Mouse (Mus musculus) liver, embryonic 14.5 days (tissue): ENCODE data around the gene Rabif. TPM values are rescaled to one million over a fixed set of nuclear protein-coding genes. Genes with fewer than 3 reads are reported as not detected.

Experiments
- ATAC-seq: fragments of 200-750 bp; cut with Nextera tagmentation; 2 replicates; pipeline ENCODE4 v1.8.0; 2017; ENCODE audit warnings: moderate number of reproducible peaks, mild to moderate bottlenecking, moderate library complexity; ENCODE audit not compliant: insufficient read depth
- DNase-seq, 3 experiments: peaks; one replicate each; pipeline ENCODE4 v3.0.0-alpha.2; 2012 to 2013; ENCODE audit warnings: low read depth in 3 of 3, low spot score in 3 of 3
- H3K27ac ChIP-seq: fragments of 300-500 bp; sonication (generic); 2 replicates; pipeline ENCODE4 v1.5.1; 2014; ENCODE audit warnings: moderate library complexity, mild to moderate bottlenecking, control low read depth, inconsistent platforms
- H3K27me3 ChIP-seq: fragments of 300-500 bp; sonication (generic); 2 replicates; pipeline ENCODE4 v1.6.1; 2014; ENCODE audit warnings: mild to moderate bottlenecking, low read length, moderate library complexity; ENCODE audit not compliant: control insufficient read depth, insufficient read depth
- H3K36me3 ChIP-seq: fragments of 300-500 bp; sonication (generic); replicated peaks from 2 replicates; pipeline ENCODE4 v1.6.1; 2014; ENCODE audit warnings: low read depth; ENCODE audit not compliant: control insufficient read depth, insufficient read depth
- H3K4me1 ChIP-seq, 2 experiments: fragments of 200-500 bp in 1 of 2; fragments of 300-500 bp in 1 of 2; sonication (generic) in 1 of 2; replicated peaks; 2 replicates each; pipeline ENCODE4 v1.6.1; 2012 to 2014; ENCODE audit warnings: antibody characterized with exemption in 1 of 2, inconsistent platforms in 1 of 2, low read length in 1 of 2; ENCODE audit not compliant: control insufficient read depth in 2 of 2, insufficient read depth in 2 of 2
- H3K4me2 ChIP-seq: fragments of 300-500 bp; sonication (generic); 2 replicates; pipeline ENCODE4 v1.6.1; 2014; ENCODE audit warnings: low read depth, mild to moderate bottlenecking, control low read depth, moderate library complexity
- H3K4me3 ChIP-seq, 2 experiments: fragments of 200-500 bp in 1 of 2; fragments of 300-500 bp in 1 of 2; sonication (generic) in 1 of 2; 2 replicates each; pipeline ENCODE4 v1.5.1; 2012 to 2014; ENCODE audit warnings: low read depth in 2 of 2, low read length in 2 of 2, mild to moderate bottlenecking in 2 of 2, control low read depth in 1 of 2, inconsistent platforms in 1 of 2, moderate library complexity in 1 of 2; ENCODE audit not compliant: insufficient read depth in 1 of 2
- H3K9ac ChIP-seq: fragments of 300-500 bp; sonication (generic); replicated peaks from 2 replicates; pipeline ENCODE4 v1.6.1; 2014; ENCODE audit warnings: mild to moderate bottlenecking, control low read depth, moderate library complexity
- H3K9me3 ChIP-seq: fragments of 300-500 bp; sonication (generic); 2 replicates; pipeline ENCODE4 v1.6.1; 2016; ENCODE audit warnings: low read length, mixed read lengths; ENCODE audit not compliant: control insufficient read depth
- CTCF ChIP-seq: IDR thresholded peaks from 2 replicates; pipeline ENCODE4 v1.5.1; 2016; ENCODE audit warnings: antibody characterized with exemption, low read depth, control low read depth
- EP300 ChIP-seq: IDR thresholded peaks from 2 replicates; pipeline ENCODE4 v1.6.1; 2016; ENCODE audit warnings: antibody characterized with exemption, low read depth
- WGBS: fragments of 180-500 bp; shearing (Covaris S2); extraction: QIAGEN DNeasy Blood & Tissue Kit; methylation state at CpG from one replicate; pipeline ENCODE4 v1.1.7; 2014; ENCODE audit not compliant: insufficient replicate concordance; 5-methylcytosine and 5-hydroxymethylcytosine counted together
- polyA plus RNA-seq, 2 experiments: library from polyadenylated mRNA; depleted of rRNA in 1 of 2; stranded (reverse) in 1 of 2; unstranded in 1 of 2; fragments of >200 nt; fragmentation: Nextera tagmentation in 1 of 2; extraction: Ambion mirVana in 1 of 2; gene quantifications; 2 replicates each; pipeline versions ENCODE4 v1.2.1 to v1.2.3; 2012 to 2014

The Rabif gene
- polyA plus RNA-seq, 2 experiments: 9.7 to 16.8 TPM

- H3K27me3 ChIP-seq: no peaks in the 10 kb centered on the region
- TF ChIP-seq EP300 (no peak), CTCF (0 out of 2 replicates have a peak, but pooled peaks have one; percentile 18)
- peak overlapping the region; percentile 56 for H3K9ac ChIP-seq
- peak overlapping the region; percentile 57 to 59 for H3K4me3 ChIP-seq
- peak overlapping the region; percentile 94 for H3K4me2 ChIP-seq
- ATAC-seq (peak; percentile 45; the same call in 1 of the 2 replicates), DNase-seq (no peak)
- H3K27ac ChIP-seq: no peak overlapping the region
- H3K36me3 ChIP-seq: no peaks in the 10 kb centered on the region
- peaks cover 12 to 15% of the 10 kb centered on the region in 2 experiments for H3K4me1 ChIP-seq
- whole genome bisulfite sequencing: 2% methylated on average over 46 of the region's 46 CpGs
- no peaks in the 10 kb centered on the region for H3K9me3 ChIP-seq
Observed at GRCm38 (mm10) chr1:134555871-134556670, 61.6 kb downstream of the Rabif start.

- peaks cover 14 to 15% of the 10 kb centered on the region in 2 experiments for H3K4me1 ChIP-seq
- TF ChIP-seq EP300 (no peak), CTCF (no peak)
- H3K9me3 ChIP-seq: no peaks in the 10 kb centered on the region
- peak; percentile 90 for ATAC-seq
- H3K4me2 ChIP-seq: peak overlapping the region; percentile 94
- H3K27ac ChIP-seq: no peak overlapping the region
- DNase-seq: peak; percentile 79 to 83 (median 81)
- H3K27me3 ChIP-seq: no peaks in the 10 kb centered on the region
- 0% methylated on average over 35 of the region's 35 CpGs for WGBS
- peak overlapping the region; percentile 56 for H3K9ac ChIP-seq
- no peaks in the 10 kb centered on the region for H3K36me3 ChIP-seq
- H3K4me3 ChIP-seq: peak overlapping the region; percentile 57 to 59
Observed at GRCm38 (mm10) chr1:134556671-134557218, 62.3 kb downstream of the Rabif start.

Other genes starting within 250 kb of the Rabif start
- 0.06 and 0.09 TPM in 2 replicates for gene Myog, start 204.7 kb upstream of the Rabif start, polyA plus RNA-seq (2012; rRNA removed)
- gene Myog, start 204.7 kb upstream of the Rabif start, polyA plus RNA-seq (2014; fragmentation: Nextera tagmentation; extraction: Ambion mirVana): not detected in 2 replicates
- 1.2 TPM in 2 replicates for gene Ppfia4, start 161.7 kb upstream of the Rabif start, polyA plus RNA-seq (2012; rRNA removed)
- gene Ppfia4, start 161.7 kb upstream of the Rabif start, polyA plus RNA-seq (2014; fragmentation: Nextera tagmentation; extraction: Ambion mirVana): 1.1 and 1.8 TPM in 2 replicates
- 34.1 and 35.4 TPM in 2 replicates for gene Tmem183a, start 132.7 kb upstream of the Rabif start, polyA plus RNA-seq (2012; rRNA removed)
- 49.1 and 59.1 TPM in 2 replicates for gene Tmem183a, start 132.7 kb upstream of the Rabif start, polyA plus RNA-seq (2014; fragmentation: Nextera tagmentation; extraction: Ambion mirVana)
- gene 4933406M09Rik, start 108.7 kb upstream of the Rabif start, polyA plus RNA-seq (2012; rRNA removed): not detected in 2 replicates
- gene 4933406M09Rik, start 108.7 kb upstream of the Rabif start, polyA plus RNA-seq (2014; fragmentation: Nextera tagmentation; extraction: Ambion mirVana): not detected in 2 replicates
- 13.0 and 14.9 TPM in 2 replicates for gene Cyb5r1, start 89.1 kb upstream of the Rabif start, polyA plus RNA-seq (2012; rRNA removed)
- 10.8 and 10.9 TPM in 2 replicates for gene Cyb5r1, start 89.1 kb upstream of the Rabif start, polyA plus RNA-seq (2014; fragmentation: Nextera tagmentation; extraction: Ambion mirVana)
- 56.1 and 59.6 TPM in 2 replicates for gene Adipor1, start 79.3 kb upstream of the Rabif start, polyA plus RNA-seq (2012; rRNA removed)
- 126 and 134 TPM in 2 replicates for gene Adipor1, start 79.3 kb upstream of the Rabif start, polyA plus RNA-seq (2014; fragmentation: Nextera tagmentation; extraction: Ambion mirVana)
- gene Klhl12, start 39.1 kb upstream of the Rabif start, polyA plus RNA-seq (2012; rRNA removed): 12.1 and 17.9 TPM in 2 replicates
- 28.0 and 31.6 TPM in 2 replicates for gene Klhl12, start 39.1 kb upstream of the Rabif start, polyA plus RNA-seq (2014; fragmentation: Nextera tagmentation; extraction: Ambion mirVana)
- gene Mgat4e, start 55.0 kb downstream of the Rabif start, polyA plus RNA-seq (2012; rRNA removed): not detected in 2 replicates
- gene Mgat4e, start 55.0 kb downstream of the Rabif start, polyA plus RNA-seq (2014; fragmentation: Nextera tagmentation; extraction: Ambion mirVana): not detected in 2 replicates
- 1.5 and 1.8 TPM in 2 replicates for gene Kdm5b, start 65.5 kb downstream of the Rabif start, polyA plus RNA-seq (2012; rRNA removed)
- 4.2 and 4.9 TPM in 2 replicates for gene Kdm5b, start 65.5 kb downstream of the Rabif start, polyA plus RNA-seq (2014; fragmentation: Nextera tagmentation; extraction: Ambion mirVana)
- 0.04 TPM in 2 replicates for gene Syt2, start 152.0 kb downstream of the Rabif start, polyA plus RNA-seq (2012; rRNA removed)
- 0.08 TPM in 1 of 2 replicates, not detected in the other for gene Syt2, start 152.0 kb downstream of the Rabif start, polyA plus RNA-seq (2014; fragmentation: Nextera tagmentation; extraction: Ambion mirVana)